ENCODE assay signal across 9 mouse cellular contexts in genomic region chr10:8912706-8913275, GRCm38 (mm10). TPM values are rescaled to one million over a fixed set of nuclear protein-coding genes. Genes with fewer than 3 reads are reported as not detected.
DNase-seq lines count a peak whose midpoint lies in the region; ATAC-seq and TF ChIP-seq lines count a peak whose summit lies in the region.
"Had no signal": no experiment of that assay in that cellular context is flagged by ENCODE, and none has a peak within 500 bp of the region (broad histone marks: within the 10 kb centered on the region; RNA-seq: fewer than 3 reads in every experiment).

No protein-coding gene starts in this region.

- intact Hi-C loops in gastrocnemius, postnatal 36 days (cut with DNase I): no loop called here

- H3K4me1 ChIP-seq in heart, embryonic 15.5 days (replicated peaks): peaks cover 2% of the 10 kb centered on the region; the same call in 1 of the 2 replicates
- H3K4me1 ChIP-seq in heart, embryonic 10.5 days: no peaks in the 10 kb centered on the region
- H3K4me1 ChIP-seq in kidney, embryonic 16.5 days (ENCODE audit: insufficient read depth, low read length): peaks cover 14% of the 10 kb centered on the region
- H3K4me1 ChIP-seq in small intestine, adult 2 months (ENCODE audit: control insufficient read depth, insufficient read depth, insufficient read length, low read length): peaks cover 16% of the 10 kb centered on the region; the same call in 1 of the 2 replicates
- H3K4me1 ChIP-seq: midbrain, embryonic 12.5 days had no signal

- no peaks in the 10 kb centered on the region for H3K9me3 ChIP-seq in heart, embryonic 15.5 days (replicated peaks)
- H3K9me3 ChIP-seq in heart, embryonic 10.5 days: no peaks in the 10 kb centered on the region
- no peaks in the 10 kb centered on the region for H3K9me3 ChIP-seq in kidney, embryonic 16.5 days (ENCODE audit: low read length)
- H3K9me3 ChIP-seq: midbrain, embryonic 12.5 days had no signal

- no peak overlapping the region for H3K9ac ChIP-seq in heart, embryonic 15.5 days
- no peak overlapping the region for H3K9ac ChIP-seq in kidney, embryonic 16.5 days (replicated peaks; ENCODE audit: low read length)
- H3K9ac ChIP-seq: midbrain, embryonic 12.5 days had no signal

- H3K27me3 ChIP-seq in heart, embryonic 15.5 days: no peaks in the 10 kb centered on the region
- H3K27me3 ChIP-seq in heart, embryonic 10.5 days (ENCODE audit: insufficient read depth, poor library complexity, severe bottlenecking): no peaks in the 10 kb centered on the region
- no peaks in the 10 kb centered on the region for H3K27me3 ChIP-seq in kidney, embryonic 16.5 days (ENCODE audit: insufficient read depth, low read length)
- H3K27me3 ChIP-seq in small intestine, adult 2 months (ENCODE audit: control insufficient read depth, insufficient read depth, low read length): no peaks in the 10 kb centered on the region
- H3K27me3 ChIP-seq: midbrain, embryonic 12.5 days had no signal

- H3K4me2 ChIP-seq in heart, embryonic 15.5 days: no peak overlapping the region
- no peak overlapping the region for H3K4me2 ChIP-seq in kidney, embryonic 16.5 days (replicated peaks; ENCODE audit: low read depth, low read length)
- H3K4me2 ChIP-seq: midbrain, embryonic 12.5 days had no signal

- H3K4me3 ChIP-seq in heart, embryonic 15.5 days: no peak overlapping the region
- H3K4me3 ChIP-seq in heart, embryonic 10.5 days: no peak overlapping the region
- no peak overlapping the region for H3K4me3 ChIP-seq in kidney, embryonic 16.5 days (ENCODE audit: low read length)
- no peak overlapping the region for H3K4me3 ChIP-seq in small intestine, adult 2 months (ENCODE audit: low read depth, low read length)
- H3K4me3 ChIP-seq: midbrain, embryonic 12.5 days had no signal

- WGBS in heart, embryonic 15.5 days: 70% methylated on average over 5 of the region's 5 CpGs
- 71% methylated on average over 5 of the region's 5 CpGs for WGBS in heart, embryonic 10.5 days
- WGBS in kidney, embryonic 16.5 days: 73% methylated on average over 5 of the region's 5 CpGs
- WGBS in small intestine, adult 2 months: 75% methylated on average over 5 of the region's 5 CpGs

- no peaks in the 10 kb centered on the region for H3K36me3 ChIP-seq in heart, embryonic 15.5 days
- H3K36me3 ChIP-seq in heart, embryonic 10.5 days: no peaks in the 10 kb centered on the region
- no peaks in the 10 kb centered on the region for H3K36me3 ChIP-seq in kidney, embryonic 16.5 days (ENCODE audit: insufficient read depth, low read length)
- H3K36me3 ChIP-seq in small intestine, adult 2 months (ENCODE audit: control insufficient read depth, insufficient read depth, low read length): no peaks in the 10 kb centered on the region
- H3K36me3 ChIP-seq: midbrain, embryonic 12.5 days had no signal

- TF ChIP-seq POLR2A in small intestine, adult 2 months (IDR thresholded peaks at IDR 0.05; ENCODE audit: low read depth, low read length): no peak

- no peak for ATAC-seq in heart, embryonic 15.5 days (replicated peaks; ENCODE audit: insufficient number of reproducible peaks, insufficient read depth, low FRiP score, low read depth)
- no peak for ATAC-seq in kidney, embryonic 16.5 days (ENCODE audit: low FRiP score, low TSS enrichment)

- no peak for DNase-seq in heart, embryonic 10.5 days (ENCODE audit: low spot score)
- peak; percentile 30 for DNase-seq in ES-CJ7 (ENCODE audit: low read depth, low spot score)
- DNase-seq in layer of hippocampus, adult 18-20 months (ENCODE audit: low spot score in 2 of 2): no peak
- DNase-seq in T-cell, adult 2 months (ENCODE audit: low spot score): no peak
- no peak for DNase-seq in gastrocnemius, postnatal 36 days

- TF ChIP-seq CTCF in small intestine, adult 2 months (IDR thresholded peaks at IDR 0.05; ENCODE audit: extremely low read depth, insufficient read length, insufficient replicate concordance, low read depth, low read length): peak; percentile 52; the same call in 1 of the 2 replicates

- H3K27ac ChIP-seq in heart, embryonic 15.5 days: peak overlapping the region; percentile 19
- H3K27ac ChIP-seq in heart, embryonic 10.5 days: no peak overlapping the region
- H3K27ac ChIP-seq in kidney, embryonic 16.5 days (ENCODE audit: low read length): peak overlapping the region; percentile 19
- no peak overlapping the region for H3K27ac ChIP-seq in small intestine, adult 2 months (ENCODE audit: insufficient read depth, low read depth, low read length)
- H3K27ac ChIP-seq: midbrain, embryonic 12.5 days had no signal

RNA-seq across cellular contexts. Expression of gene Sash1, which starts 26.9 kb away (rescaled TPM):
- 3.2 and 4.6 TPM in 2 replicates for polyA plus RNA-seq in heart, embryonic 15.5 days (2015; fragmentation: Nextera tagmentation; extraction: Ambion mirVana)
- polyA plus RNA-seq in heart, embryonic 10.5 days (2016; fragmentation: Nextera tagmentation; extraction: Ambion mirVana): 2.5 and 2.7 TPM in 2 replicates
- polyA plus RNA-seq in kidney, embryonic 16.5 days (2015; fragmentation: Nextera tagmentation; extraction: Ambion mirVana): 3.1 and 3.9 TPM in 2 replicates
- 10.2 and 19.9 TPM in 2 replicates for polyA plus RNA-seq in small intestine, adult 2 months (2012; rRNA removed)
- total RNA-seq in layer of hippocampus, adult 18-20 months (2021): 10 to 100 TPM; 78.9 to 79.8 TPM
- 10 to 100 TPM; 11.7 to 13.2 TPM for total RNA-seq in gastrocnemius, postnatal 36 days (2021)

Comparison
In these comparisons a context has a peak if more than half of its experiments do, and no peak if none do; other contexts are left out.
1. H3K27ac ChIP-seq: peak in heart, embryonic 15.5 days (single experiment) and kidney, embryonic 16.5 days (single experiment); none in heart, embryonic 10.5 days (single experiment) and small intestine, adult 2 months (single experiment).